Mouse (Mus musculus) CH12.LX (cell line): ENCODE results near the gene Rab13.

Experiments
- CTCF ChIP-seq, 2 experiments: IDR thresholded peaks in 1 of 2; conservative IDR thresholded peaks in 1 of 2; 2 replicates each; pipeline ENCODE4 v1.5.1; 2011 to 2012; ENCODE audit warnings: low read depth in 2 of 2, low read length in 2 of 2, improper control_type of control experiment in 1 of 2, inconsistent platforms in 1 of 2, mild to moderate bottlenecking in 1 of 2, moderate library complexity in 1 of 2
- MAFK ChIP-seq: IDR thresholded peaks from 2 replicates; pipeline ENCODE4 v1.6.1; 2011; ENCODE audit warnings: low read length, improper control_type of control experiment; ENCODE audit not compliant: insufficient replicate concordance
- MAX ChIP-seq: IDR thresholded peaks from 2 replicates; pipeline ENCODE4 v1.6.1; 2011; ENCODE audit warnings: low read length, improper control_type of control experiment
- POLR2A ChIP-seq: IDR thresholded peaks from 2 replicates; pipeline ENCODE4 v1.6.1; 2011; ENCODE audit warnings: low read depth, mild to moderate bottlenecking, improper control_type of control experiment, low read length
- POLR2AphosphoS2 ChIP-seq: IDR thresholded peaks from 2 replicates; pipeline ENCODE4 v1.6.1; 2011; ENCODE audit warnings: low read depth, low read length, improper control_type of control experiment
- RAD21 ChIP-seq: IDR thresholded peaks from 2 replicates; pipeline ENCODE4 v1.6.1; 2011; ENCODE audit warnings: low read depth, mild to moderate bottlenecking, low read length, improper control_type of control experiment, moderate library complexity
- USF1 ChIP-seq: IDR thresholded peaks from 2 replicates; pipeline ENCODE4 v1.6.1; 2014; ENCODE audit warnings: low read depth, mild to moderate bottlenecking, inconsistent platforms, low read length, improper control_type of control experiment

GRCm38 (mm10) chr3:90183581-90183980, 29.9 kb upstream of the Rab13 start:
- no peak for TF ChIP-seq CTCF (conservative IDR thresholded peaks at IDR 0.05 in 1 of 2, IDR thresholded peaks at IDR 0.05 in 1 of 2; ENCODE audit: low read depth in 2 of 2, low read length in 2 of 2)
- no peak for TF ChIP-seq MAFK
- TF ChIP-seq MAX = no peak
- TF ChIP-seq USF1 = no peak
- TF ChIP-seq POLR2A = no peak
- no peak for TF ChIP-seq RAD21
- no peak for TF ChIP-seq POLR2AphosphoS2
